Mouse (Mus musculus): Measurements from ENCODE around the gene Pdpk1.

GRCm38 (mm10) chr17:24139968-24140367, 10.8 kb downstream of the Pdpk1 start:
- no peak for TF ChIP-seq POLR2A (IDR thresholded peaks at IDR 0.05; ENCODE audit: insufficient read depth, low read length)
- TF ChIP-seq CTCF (IDR thresholded peaks at IDR 0.05; ENCODE audit: low read depth, low read length): no peak
